ENCODE assay signal across 9 mouse cellular contexts in the genomic region with DNA sequence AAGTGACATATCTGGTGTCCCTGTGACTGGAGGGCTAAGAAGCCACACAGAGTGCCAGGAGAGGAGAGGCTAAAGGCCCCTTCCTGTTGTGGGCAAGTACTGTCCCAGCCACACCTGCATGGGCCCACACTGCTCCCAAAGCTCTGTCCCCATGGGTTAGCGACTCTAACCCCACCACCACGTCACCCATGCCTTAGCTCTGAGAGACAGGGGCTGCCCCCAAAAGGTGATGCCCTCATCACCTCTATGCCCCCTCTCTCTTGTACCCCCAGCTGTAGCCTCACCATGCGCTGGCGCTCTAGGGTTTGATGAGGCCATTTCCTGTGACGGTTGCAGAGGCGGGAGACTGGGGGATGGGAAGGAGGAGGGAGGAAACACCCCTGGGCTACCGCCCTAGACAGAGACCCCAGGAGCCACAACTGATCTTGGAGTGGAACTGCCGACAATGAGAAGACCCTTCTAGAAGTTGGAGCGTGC. TPM values are rescaled to one million over a fixed set of nuclear protein-coding genes. Genes with fewer than 3 reads are reported as not detected.
DNase-seq lines count a peak whose midpoint lies in the region; ATAC-seq lines count a peak whose summit lies in the region.
"Had no signal": no experiment of that assay in that cellular context is flagged by ENCODE, and none has a peak within 500 bp of the region (broad histone marks: within the 10 kb centered on the region; RNA-seq: fewer than 3 reads in every experiment).

No protein-coding gene starts in this region.

- H3K9ac ChIP-seq in lung, embryonic 16.5 days (ENCODE audit: low read length), result no peak overlapping the region
- H3K9ac ChIP-seq in kidney, embryonic 16.5 days (replicated peaks; ENCODE audit: low read length), result no peak overlapping the region

- ATAC-seq in lung, embryonic 16.5 days (ENCODE audit: low read depth), result peak; percentile 6; the same call in 1 of the 2 replicates
- no peak for ATAC-seq in frontal cortex, adult (ENCODE audit: low TSS enrichment)
- no peak for ATAC-seq in kidney, embryonic 16.5 days (ENCODE audit: low FRiP score, low TSS enrichment)

- WGBS in lung, embryonic 16.5 days, result 76% methylated on average over 9 of the region's 9 CpGs
- WGBS in macrophage (ENCODE audit: missing documents), result 6% methylated on average over 9 of the region's 9 CpGs
- WGBS in kidney, embryonic 16.5 days, result 80% methylated on average over 9 of the region's 9 CpGs

- no peak for DNase-seq in lung, postnatal 10 days
- DNase-seq in thymus, postnatal 14 days, result peak; percentile 92
- DNase-seq in urinary bladder, postnatal 4 days (ENCODE audit: low spot score in 2 of 2), result no peak

- H3K4me1 ChIP-seq in lung, embryonic 16.5 days (replicated peaks; ENCODE audit: control insufficient read depth, insufficient read depth, low read length), result peaks cover 2% of the 10 kb centered on the region; the same call in 1 of the 2 replicates
- no peaks in the 10 kb centered on the region for H3K4me1 ChIP-seq in brown adipose tissue, adult 24 weeks (ENCODE audit: control insufficient read depth, insufficient read depth, insufficient read length, low read length)
- H3K4me1 ChIP-seq in kidney, embryonic 16.5 days (ENCODE audit: insufficient read depth, low read length), result peaks cover 22% of the 10 kb centered on the region

- peaks cover 5% of the 10 kb centered on the region; the same call in 1 of the 2 replicates for H3K27me3 ChIP-seq in lung, embryonic 16.5 days (ENCODE audit: control insufficient read depth, insufficient read depth, low read depth, low read length)
- no peaks in the 10 kb centered on the region for H3K27me3 ChIP-seq in kidney, embryonic 16.5 days (ENCODE audit: insufficient read depth, low read length)

- no peak overlapping the region for H3K4me3 ChIP-seq in lung, embryonic 16.5 days (ENCODE audit: low read length)
- H3K4me3 ChIP-seq in brown adipose tissue, adult 24 weeks (ENCODE audit: insufficient read depth, low read depth, low read length), result peak overlapping the region; percentile 23; the same call in 1 of the 2 replicates
- H3K4me3 ChIP-seq in macrophage (ENCODE audit: inconsistent target), result peak overlapping the region; percentile 59
- H3K4me3 ChIP-seq in kidney, embryonic 16.5 days (ENCODE audit: low read length), result no peak overlapping the region

- H3K79me2 ChIP-seq in macrophage (ENCODE audit: inconsistent target), result peaks cover 27% of the 10 kb centered on the region

- H3K4me2 ChIP-seq in lung, embryonic 16.5 days (ENCODE audit: low read depth, low read length), result peak overlapping the region; percentile 12; the same call in 1 of the 2 replicates
- H3K4me2 ChIP-seq in kidney, embryonic 16.5 days (replicated peaks; ENCODE audit: low read depth, low read length), result no peak overlapping the region

- H3K9me3 ChIP-seq in lung, embryonic 16.5 days (ENCODE audit: control insufficient read depth, low read length), result no peaks in the 10 kb centered on the region
- no peaks in the 10 kb centered on the region for H3K9me3 ChIP-seq in kidney, embryonic 16.5 days (ENCODE audit: low read length)

- no peaks in the 10 kb centered on the region for H3K36me3 ChIP-seq in lung, embryonic 16.5 days (ENCODE audit: control insufficient read depth, insufficient read depth, low read length)
- peaks cover 8% of the 10 kb centered on the region; the same call in 1 of the 2 replicates for H3K36me3 ChIP-seq in macrophage (ENCODE audit: inconsistent target)
- H3K36me3 ChIP-seq in kidney, embryonic 16.5 days (ENCODE audit: insufficient read depth, low read length), result no peaks in the 10 kb centered on the region

- H3K27ac ChIP-seq in lung, embryonic 16.5 days (ENCODE audit: low read length), result peak overlapping the region; percentile 48
- H3K27ac ChIP-seq in brown adipose tissue, adult 24 weeks (replicated peaks; ENCODE audit: low read depth, low read length), result peak overlapping the region; percentile 59
- H3K27ac ChIP-seq in macrophage, result peak overlapping the region; percentile 97
- no peak overlapping the region for H3K27ac ChIP-seq in kidney, embryonic 16.5 days (ENCODE audit: low read length)

RNA-seq across cellular contexts. Expression of gene Ptpn7, which starts 0.4 kb away (rescaled TPM):
- polyA plus RNA-seq in lung, embryonic 16.5 days (2015; fragmentation: Nextera tagmentation; extraction: Ambion mirVana), result 4.4 and 6.1 TPM in 2 replicates
- polyA plus RNA-seq in brown adipose tissue, adult 24 weeks (2012; ENCODE audit: insufficient read depth, insufficient read length, missing spikeins), result 0.58 and 0.79 TPM in 2 replicates
- 10 to 100 TPM in 21 of 26 experiments, 1 to 10 TPM in 5; 4.0 to 47.8 (median 24.6) TPM for total RNA-seq in macrophage (2018; cell fraction: chromatin; rRNA removed)
- 10 to 100 TPM in 25 of 26 experiments, 1 to 10 TPM in 1; 8.1 to 42.2 (median 27.2) TPM for total RNA-seq in macrophage (2018; cell fraction: cytosol; rRNA removed)
- total RNA-seq in macrophage (2018; cell fraction: nucleus; rRNA removed), result 10 to 100 TPM in 20 of 26 experiments, 1 to 10 TPM in 6; 4.6 to 57.7 (median 19.2) TPM
- 25.1 to 57.9 TPM (median 26.9 TPM) in 3 replicates for polyA plus RNA-seq in macrophage (2018)
- polyA plus RNA-seq in kidney, embryonic 16.5 days (2015; fragmentation: Nextera tagmentation; extraction: Ambion mirVana), result 0.99 and 1.6 TPM in 2 replicates

RNA-seq across cellular contexts. Expression of gene Arl8a, which starts 13.7 kb away (rescaled TPM):
- 37.4 and 42.9 TPM in 2 replicates for polyA plus RNA-seq in lung, embryonic 16.5 days (2015; fragmentation: Nextera tagmentation; extraction: Ambion mirVana)
- 30.3 and 32.7 TPM in 2 replicates for polyA plus RNA-seq in brown adipose tissue, adult 24 weeks (2012; ENCODE audit: insufficient read depth, insufficient read length, missing spikeins)
- total RNA-seq in macrophage (2018; cell fraction: chromatin; rRNA removed), result 100 to 1,000 TPM; 289 to 598 (median 388) TPM
- 100 to 1,000 TPM; 209 to 299 (median 243) TPM for total RNA-seq in macrophage (2018; cell fraction: cytosol; rRNA removed)
- 100 to 1,000 TPM; 250 to 405 (median 299) TPM for total RNA-seq in macrophage (2018; cell fraction: nucleus; rRNA removed)
- 169 to 332 TPM (median 211 TPM) in 3 replicates for polyA plus RNA-seq in macrophage (2018)
- 42.9 and 46.7 TPM in 2 replicates for polyA plus RNA-seq in kidney, embryonic 16.5 days (2015; fragmentation: Nextera tagmentation; extraction: Ambion mirVana)

RNA-seq across cellular contexts. Expression of gene Lgr6, which starts 27.9 kb away (rescaled TPM):
- 9.2 and 9.9 TPM in 2 replicates for polyA plus RNA-seq in lung, embryonic 16.5 days (2015; fragmentation: Nextera tagmentation; extraction: Ambion mirVana)
- 21.2 and 21.5 TPM in 2 replicates for polyA plus RNA-seq in brown adipose tissue, adult 24 weeks (2012; ENCODE audit: insufficient read depth, insufficient read length, missing spikeins)
- not detected for total RNA-seq in macrophage (2018; cell fraction: chromatin; rRNA removed)
- not detected for total RNA-seq in macrophage (2018; cell fraction: cytosol; rRNA removed)
- total RNA-seq in macrophage (2018; cell fraction: nucleus; rRNA removed), result not detected
- polyA plus RNA-seq in macrophage (2018), result not detected in 3 replicates
- polyA plus RNA-seq in kidney, embryonic 16.5 days (2015; fragmentation: Nextera tagmentation; extraction: Ambion mirVana), result 0.76 and 0.77 TPM in 2 replicates

RNA-seq across cellular contexts. Expression of gene Gpr37l1, which starts 34.5 kb away (rescaled TPM):
- polyA plus RNA-seq in lung, embryonic 16.5 days (2015; fragmentation: Nextera tagmentation; extraction: Ambion mirVana), result not detected in 2 replicates
- not detected in 2 replicates for polyA plus RNA-seq in brown adipose tissue, adult 24 weeks (2012; ENCODE audit: insufficient read depth, insufficient read length, missing spikeins)
- total RNA-seq in macrophage (2018; cell fraction: chromatin; rRNA removed), result not detected
- total RNA-seq in macrophage (2018; cell fraction: cytosol; rRNA removed), result not detected
- not detected for total RNA-seq in macrophage (2018; cell fraction: nucleus; rRNA removed)
- not detected in 3 replicates for polyA plus RNA-seq in macrophage (2018)
- 0.10 TPM in 1 of 2 replicates, not detected in the other for polyA plus RNA-seq in kidney, embryonic 16.5 days (2015; fragmentation: Nextera tagmentation; extraction: Ambion mirVana)
- polyA plus RNA-seq: kidney, embryonic 14.5 days had no signal

Comparison
In these comparisons a context has a peak if more than half of its experiments do, and no peak if none do; other contexts are left out.
1. H3K4me3 ChIP-seq: peak in brown adipose tissue, adult 24 weeks (single experiment) and macrophage (single experiment); none in lung, embryonic 16.5 days (single experiment) and kidney, embryonic 16.5 days (single experiment).